Mouse (Mus musculus) G1E (cell line): ENCODE data around the gene Otop3. TPM values are rescaled to one million over a fixed set of nuclear protein-coding genes. Genes with fewer than 3 reads are reported as not detected.
"Not testable (repeated sequence)": the region's sequence is repeated elsewhere in the genome, so short reads cannot be mapped to it uniquely, and the experiment has no call there.

ENCODE experiments used
- ATAC-seq: 2 replicates; pipeline ENCODE4 v1.8.0; 2016; ENCODE audit warnings: mild to moderate bottlenecking; ENCODE audit not compliant: insufficient number of reproducible peaks, poor library complexity, low FRiP score, severe bottlenecking; ENCODE audit errors: extremely low read depth
- DNase-seq: peaks from one replicate; pipeline ENCODE4 v3.0.0; 2012; ENCODE audit warnings: low spot score
- H3K27me3 ChIP-seq: 2 replicates; pipeline ENCODE4 v1.6.1; 2012; ENCODE audit warnings: mild to moderate bottlenecking, low read length, inconsistent platforms; ENCODE audit not compliant: insufficient read depth
- H3K36me3 ChIP-seq: replicated peaks from 2 replicates; pipeline ENCODE3; 2012; ENCODE audit warnings: mild to moderate bottlenecking, inconsistent platforms
- H3K4me1 ChIP-seq: 2 replicates; pipeline ENCODE4 v1.6.1; 2012; ENCODE audit warnings: low read depth, low read length, inconsistent platforms, mixed read lengths; ENCODE audit not compliant: insufficient read depth
- H3K4me3 ChIP-seq: 2 replicates; pipeline ENCODE4 v1.5.1; 2012; ENCODE audit warnings: low read depth, mild to moderate bottlenecking, inconsistent platforms, low read length, moderate library complexity, mixed read lengths
- H3K9me3 ChIP-seq: replicated peaks from 2 replicates; pipeline ENCODE4 v1.6.1; 2012; ENCODE audit warnings: inconsistent platforms
- CTCF ChIP-seq: IDR thresholded peaks from 2 replicates; pipeline ENCODE4 v1.5.1; 2012; ENCODE audit warnings: low read depth, low read length, inconsistent platforms, mixed read lengths
- GATA1 ChIP-seq: IDR thresholded peaks from 2 replicates; pipeline ENCODE4 v1.6.1; 2012; ENCODE audit warnings: borderline replicate concordance, low read length, inconsistent platforms, mixed read lengths
- GATA2 ChIP-seq: IDR thresholded peaks from 2 replicates; pipeline ENCODE4 v1.6.1; 2012; ENCODE audit warnings: low read depth, low read length, inconsistent platforms, borderline replicate concordance
- POLR2AphosphoS5 ChIP-seq: IDR thresholded peaks from 2 replicates; pipeline ENCODE4 v1.6.1; 2012; ENCODE audit warnings: low read depth, low read length, inconsistent platforms; ENCODE audit not compliant: insufficient replicate concordance
- TAL1 ChIP-seq: conservative IDR thresholded peaks from 2 replicates; pipeline ENCODE4 v1.6.1; 2012; ENCODE audit warnings: low read depth, low read length, inconsistent platforms, mixed read lengths
- polyA plus RNA-seq: library from polyadenylated mRNA; stranded (reverse); fragments of >175 nt; gene quantifications from 2 replicates; pipeline ENCODE4 v1.2.3, GENCODE M21; 2012
- total RNA-seq, 2 experiments: library from RNA; stranded (forward) in 1 of 2; stranded (reverse) in 1 of 2; fragments of 200-1000 nt in 1 of 2; fragments of >200 nt in 1 of 2; fragmentation: Nextera tagmentation in 1 of 2; gene quantifications; 2 replicates each; pipeline ENCODE4 v1.2.3; 2014 to 2017

The Otop3 gene
- total and polyA plus RNA-seq, 3 experiments, result not detected

- Histone ChIP-seq H3K4me3 (no peak within 1 kb of the TSS), H3K9me3 (peaks cover 11% of the 10 kb centered on the region), H3K4me1 (no peaks in the 10 kb centered on the region), H3K27me3 (peaks cover 28% of the 10 kb centered on the region; the same call in 1 of the 2 replicates), H3K36me3 (no peaks in the 10 kb centered on the region)
- ATAC-seq (no peak), DNase-seq (no peak)
- TF ChIP-seq POLR2AphosphoS5 (no peak), TAL1 (no peak), GATA2 (no peak), GATA1 (no peak), CTCF (no peak)
These were observed 47.4 kb downstream of the Otop3 start, which contains the start of gene Cdr2l for GRCm38 (mm10) chr11:115381743-115382539. Cdr2l (plus strand) TSS chr11:115381916.

- peaks cover 10% of the 10 kb centered on the region for H3K9me3 ChIP-seq
- ATAC-seq, result no peak
- no peaks in the 10 kb centered on the region for H3K36me3 ChIP-seq
- H3K27me3 ChIP-seq, result peaks cover 28% of the 10 kb centered on the region; the same call in 1 of the 2 replicates
- TF ChIP-seq GATA2 (no peak), POLR2AphosphoS5 (no peak), TAL1 (no peak), CTCF (no peak)
- H3K4me1 ChIP-seq, result no peaks in the 10 kb centered on the region
- H3K4me3 ChIP-seq, result no peak overlapping the region
- DNase-seq, result no peak
These were observed 48.4 kb downstream of the Otop3 start for GRCm38 (mm10) chr11:115382891-115383290.

- Histone ChIP-seq H3K36me3 (no peaks in the 10 kb centered on the region), H3K9me3 (peaks cover 7% of the 10 kb centered on the region), H3K4me3 (no peak overlapping the region), H3K27me3 (peaks cover 28% of the 10 kb centered on the region; the same call in 1 of the 2 replicates), H3K4me1 (no peaks in the 10 kb centered on the region)
- ATAC-seq, result no peak
- TF ChIP-seq TAL1, result no peak
- TF ChIP-seq GATA1, result no peak
- no peak for TF ChIP-seq CTCF
- TF ChIP-seq POLR2AphosphoS5, result no peak
- no peak for TF ChIP-seq GATA2
- DNase-seq, result no peak
These were observed 49.4 kb downstream of the Otop3 start for GRCm38 (mm10) chr11:115383701-115384474.

- H3K4me1 ChIP-seq, result no peaks in the 10 kb centered on the region
- H3K36me3 ChIP-seq, result no peaks in the 10 kb centered on the region
- TF ChIP-seq POLR2AphosphoS5 (no peak), TAL1 (no peak), CTCF (no peak), GATA2 (no peak), GATA1 (no peak)
- no peak overlapping the region for H3K4me3 ChIP-seq
- peaks cover 28% of the 10 kb centered on the region; the same call in 1 of the 2 replicates for H3K27me3 ChIP-seq
- DNase-seq (no peak), ATAC-seq (no peak)
- peaks cover 7% of the 10 kb centered on the region for H3K9me3 ChIP-seq
These were observed 50.1 kb downstream of the Otop3 start for GRCm38 (mm10) chr11:115384587-115384986.

GRCm38 (mm10) chr11:115386859-115387258 lies 52.3 kb downstream of the Otop3 start:
- H3K4me3 ChIP-seq, H3K4me1 ChIP-seq, H3K9me3 ChIP-seq, ATAC-seq, H3K36me3 ChIP-seq, DNase-seq: not testable (repeated sequence)
- H3K27me3 ChIP-seq, result peaks cover 43% of the 10 kb centered on the region; the same call in 1 of the 2 replicates

- Histone ChIP-seq H3K4me1 (peaks cover 5% of the 10 kb centered on the region; the same call in 1 of the 2 replicates), H3K9me3 (no peaks in the 10 kb centered on the region), H3K4me3 (no peak overlapping the region), H3K36me3 (no peaks in the 10 kb centered on the region), H3K27me3 (peaks cover 49% of the 10 kb centered on the region)
- DNase-seq (no peak), ATAC-seq (no peak)
- TF ChIP-seq GATA2 (no peak), TAL1 (no peak), GATA1 (no peak), CTCF (no peak), POLR2AphosphoS5 (no peak)
These were observed 56.8 kb downstream of the Otop3 start for GRCm38 (mm10) chr11:115391358-115391757.
